Mouse (Mus musculus) neural tube, embryonic 13.5 days (tissue): Measurements from ENCODE around the gene Amer2. TPM values are rescaled to one million over a fixed set of nuclear protein-coding genes. Genes with fewer than 3 reads are reported as not detected.

Source experiments
- ATAC-seq: fragments of 200-750 bp; cut with Nextera tagmentation; 2 replicates; pipeline ENCODE4 v1.8.0; 2017; ENCODE audit warnings: low read depth, mild to moderate bottlenecking, moderate TSS enrichment, moderate library complexity
- H3K27ac ChIP-seq: fragments of 300-500 bp; sonication (generic); replicated peaks from 2 replicates; pipeline ENCODE4 v1.5.1; 2015; ENCODE audit warnings: moderate library complexity, mild to moderate bottlenecking, inconsistent platforms
- H3K27me3 ChIP-seq: fragments of 300-500 bp; sonication (generic); 2 replicates; pipeline ENCODE4 v1.6.1; 2015; ENCODE audit warnings: mild to moderate bottlenecking, inconsistent platforms
- H3K36me3 ChIP-seq: fragments of 300-500 bp; sonication (generic); 2 replicates; pipeline ENCODE4 v1.6.1; 2015; ENCODE audit warnings: mild to moderate bottlenecking, inconsistent platforms
- H3K4me1 ChIP-seq: fragments of 300-500 bp; sonication (generic); replicated peaks from 2 replicates; pipeline ENCODE4 v1.6.1; 2015; ENCODE audit warnings: inconsistent platforms
- H3K4me2 ChIP-seq: fragments of 300-500 bp; sonication (generic); 2 replicates; pipeline ENCODE4 v1.6.1; 2015; ENCODE audit warnings: inconsistent platforms, mild to moderate bottlenecking, moderate library complexity
- H3K4me3 ChIP-seq: fragments of 300-500 bp; sonication (generic); 2 replicates; pipeline ENCODE4 v1.5.1; 2015; ENCODE audit warnings: mild to moderate bottlenecking, inconsistent platforms
- H3K9ac ChIP-seq: fragments of 300-500 bp; sonication (generic); 2 replicates; pipeline ENCODE4 v1.6.1; 2015; ENCODE audit warnings: moderate library complexity, mild to moderate bottlenecking, inconsistent platforms
- H3K9me3 ChIP-seq: fragments of 300-500 bp; sonication (generic); 2 replicates; pipeline ENCODE4 v1.6.1; 2016; ENCODE audit warnings: inconsistent platforms
- WGBS: fragments of 180-500 bp; shearing (Covaris S2); methylation state at CpG from one replicate; pipeline ENCODE4 v1.1.7; 2015; 5-methylcytosine and 5-hydroxymethylcytosine counted together
- polyA plus RNA-seq: library from polyadenylated mRNA; unstranded; fragments of >200 nt; fragmentation: Nextera tagmentation; extraction: Ambion mirVana; gene quantifications from 2 replicates; pipeline ENCODE4 v1.2.1, GENCODE M21; 2015

Gene Amer2
- polyA plus RNA-seq, 1 experiment from 2014 or later = 26.7 TPM

DNA sequence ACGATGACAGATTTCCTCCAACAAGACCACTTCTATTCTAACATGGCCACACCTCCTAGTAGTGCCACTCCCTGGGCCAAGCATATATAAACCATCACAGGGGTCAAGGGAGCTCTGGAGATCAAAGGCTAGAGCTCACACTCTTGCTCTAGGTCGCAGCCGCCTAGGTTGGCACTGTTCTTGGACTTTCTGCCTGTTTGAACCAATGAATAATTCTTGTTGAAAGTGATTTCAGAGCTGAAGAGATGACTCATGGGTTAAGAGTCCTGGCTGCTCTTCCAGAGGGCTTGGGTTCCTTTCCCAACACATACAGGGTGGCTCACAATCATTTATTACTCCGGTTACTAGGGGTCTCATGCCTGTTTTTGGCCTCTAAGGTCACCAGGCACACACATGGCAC is 24.3 kb downstream of the Amer2 start:
- no peaks in the 10 kb centered on the region for H3K36me3 ChIP-seq
- no peaks in the 10 kb centered on the region for H3K27me3 ChIP-seq
- H3K9ac ChIP-seq = no peak overlapping the region
- no peak overlapping the region for H3K27ac ChIP-seq
- H3K4me2 ChIP-seq = no peak overlapping the region
- ATAC-seq = no peak
- 90% methylated on average over 4 of the region's 4 CpGs for WGBS
- no peaks in the 10 kb centered on the region for H3K9me3 ChIP-seq
- no peak overlapping the region for H3K4me3 ChIP-seq
- H3K4me1 ChIP-seq = peaks cover 27% of the 10 kb centered on the region

DNA sequence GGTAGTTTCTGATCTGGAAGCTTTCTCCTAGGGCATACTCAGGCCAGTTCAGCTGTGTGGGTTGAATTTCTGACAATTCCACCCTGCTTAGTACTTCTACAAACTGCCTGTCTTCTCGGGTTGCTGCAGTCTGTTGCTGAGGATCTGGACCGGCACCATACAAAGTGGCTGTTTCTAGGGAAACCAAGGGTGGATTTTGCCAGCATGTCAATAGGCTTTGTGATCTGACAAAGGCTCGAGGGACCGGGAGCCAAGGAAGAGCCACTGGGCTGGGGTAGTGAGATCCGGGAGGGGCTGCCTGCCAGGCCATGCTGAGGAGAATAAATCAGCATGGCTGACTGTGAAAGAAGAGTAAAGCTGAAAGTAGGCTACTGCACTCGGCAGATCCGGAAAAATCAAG is 25.8 kb downstream of the Amer2 start:
- 14% methylated on average over 7 of the region's 7 CpGs for WGBS
- ATAC-seq = peak; percentile 81
- no peaks in the 10 kb centered on the region for H3K9me3 ChIP-seq
- H3K27me3 ChIP-seq = no peaks in the 10 kb centered on the region
- no peak overlapping the region for H3K9ac ChIP-seq
- peak overlapping the region; percentile 76 for H3K27ac ChIP-seq
- H3K4me3 ChIP-seq = no peak overlapping the region
- H3K4me2 ChIP-seq = no peak overlapping the region
- H3K36me3 ChIP-seq = no peaks in the 10 kb centered on the region
- peaks cover 38% of the 10 kb centered on the region for H3K4me1 ChIP-seq

DNA sequence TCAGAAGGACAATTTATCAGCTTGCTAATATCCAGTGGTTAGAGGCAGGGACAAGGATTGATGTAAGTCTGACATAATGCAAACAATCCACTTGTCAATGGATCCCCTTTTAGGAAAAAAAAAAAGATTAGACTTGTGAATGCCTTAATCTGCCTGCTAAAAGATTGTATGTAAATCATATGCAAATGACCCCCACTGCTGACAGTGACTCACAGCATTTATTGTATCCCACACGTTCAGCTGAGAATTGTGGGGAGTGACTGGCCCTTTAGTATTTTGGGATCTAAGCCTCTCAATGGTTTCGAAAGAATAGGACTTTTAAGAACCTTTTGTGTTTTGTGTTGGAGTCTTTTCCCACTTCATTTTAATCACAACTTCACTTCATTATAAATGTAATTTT is 30.2 kb downstream of the Amer2 start:
- Histone ChIP-seq H3K27me3 (no peaks in the 10 kb centered on the region), H3K4me1 (peaks cover 50% of the 10 kb centered on the region), H3K27ac (peak overlapping the region; percentile 71), H3K9me3 (no peaks in the 10 kb centered on the region; the same call in 1 of the 2 replicates), H3K4me2 (no peak overlapping the region), H3K36me3 (no peaks in the 10 kb centered on the region), H3K9ac (no peak overlapping the region), H3K4me3 (no peak overlapping the region)
- 42% methylated on average over 2 of the region's 2 CpGs for WGBS
- ATAC-seq = no peak

DNA sequence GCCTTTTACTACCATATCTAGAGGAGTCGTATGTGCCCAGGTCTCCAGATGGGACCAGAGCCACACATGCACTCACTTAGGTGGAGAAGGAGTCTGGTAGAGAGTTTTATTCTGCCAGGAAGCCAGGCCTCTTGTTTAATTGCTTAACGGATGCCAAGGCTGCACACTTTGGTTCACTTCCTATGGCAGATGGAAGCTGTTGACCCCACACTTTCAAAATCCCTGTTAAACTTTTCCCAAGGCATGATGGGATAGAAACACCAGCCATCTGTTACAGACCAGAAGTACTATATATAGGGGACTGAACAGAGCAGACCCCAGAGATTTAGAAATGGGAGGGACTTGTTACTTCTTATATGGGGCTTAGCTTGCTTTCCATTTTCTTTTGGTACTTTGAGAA is 32.8 kb downstream of the Amer2 start:
- Histone ChIP-seq H3K4me2 (no peak overlapping the region), H3K27me3 (no peaks in the 10 kb centered on the region), H3K4me3 (no peak overlapping the region), H3K9ac (no peak overlapping the region), H3K9me3 (no peaks in the 10 kb centered on the region; the same call in 1 of the 2 replicates), H3K4me1 (peaks cover 61% of the 10 kb centered on the region), H3K27ac (no peak overlapping the region), H3K36me3 (no peaks in the 10 kb centered on the region)
- no peak for ATAC-seq
- WGBS = 71% methylated on average over 2 of the region's 2 CpGs

DNA sequence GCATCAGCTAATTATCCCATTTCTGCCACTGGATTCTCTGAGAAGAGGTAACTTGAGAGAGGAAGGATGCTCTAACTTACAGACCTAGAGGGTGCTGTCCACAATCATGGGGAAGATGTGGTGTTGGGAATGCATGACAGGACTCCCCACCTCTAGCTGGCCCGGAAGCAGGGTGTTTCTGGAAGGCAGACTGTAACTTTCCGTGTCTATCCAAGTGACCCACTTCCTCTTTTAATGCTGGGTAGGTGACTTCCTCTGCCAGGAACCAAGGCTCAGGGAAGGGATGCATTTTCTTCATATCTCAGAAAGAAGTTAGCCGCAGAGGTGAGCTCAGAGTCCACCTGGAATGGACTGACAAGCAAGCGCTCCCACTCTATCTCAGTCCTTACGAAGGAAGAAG is 33.5 kb downstream of the Amer2 start:
- Histone ChIP-seq H3K36me3 (no peaks in the 10 kb centered on the region), H3K4me1 (peaks cover 64% of the 10 kb centered on the region), H3K27me3 (no peaks in the 10 kb centered on the region), H3K4me3 (no peak overlapping the region), H3K4me2 (no peak overlapping the region), H3K9ac (no peak overlapping the region), H3K9me3 (no peaks in the 10 kb centered on the region; the same call in 1 of the 2 replicates), H3K27ac (no peak overlapping the region)
- 94% methylated on average over 5 of the region's 5 CpGs for WGBS
- no peak for ATAC-seq

DNA sequence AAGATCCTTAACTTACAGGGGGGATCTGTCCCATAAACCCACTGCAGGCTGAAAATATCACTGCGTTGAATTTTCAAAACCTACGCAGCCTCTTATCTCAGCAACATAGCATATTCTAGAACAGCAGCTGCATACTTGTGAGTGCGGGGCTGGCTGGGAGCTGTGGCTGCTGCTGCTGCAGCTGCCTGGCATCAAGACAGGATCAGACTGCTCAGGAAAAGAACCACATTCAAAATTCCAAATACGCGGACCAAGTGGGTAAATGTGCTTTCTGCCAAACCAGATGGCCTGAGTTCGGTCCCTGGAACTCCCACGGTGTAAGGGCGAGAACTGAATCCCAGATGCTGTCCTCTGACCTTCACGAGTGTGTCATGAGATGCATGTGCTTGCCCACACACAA is 34.3 kb downstream of the Amer2 start:
- no peak for ATAC-seq
- no peaks in the 10 kb centered on the region for H3K36me3 ChIP-seq
- H3K27me3 ChIP-seq = no peaks in the 10 kb centered on the region
- no peaks in the 10 kb centered on the region; the same call in 1 of the 2 replicates for H3K9me3 ChIP-seq
- no peak overlapping the region for H3K9ac ChIP-seq
- WGBS = 69% methylated on average over 9 of the region's 9 CpGs
- peaks cover 56% of the 10 kb centered on the region for H3K4me1 ChIP-seq
- H3K4me2 ChIP-seq = no peak overlapping the region
- no peak overlapping the region for H3K4me3 ChIP-seq
- no peak overlapping the region for H3K27ac ChIP-seq

DNA sequence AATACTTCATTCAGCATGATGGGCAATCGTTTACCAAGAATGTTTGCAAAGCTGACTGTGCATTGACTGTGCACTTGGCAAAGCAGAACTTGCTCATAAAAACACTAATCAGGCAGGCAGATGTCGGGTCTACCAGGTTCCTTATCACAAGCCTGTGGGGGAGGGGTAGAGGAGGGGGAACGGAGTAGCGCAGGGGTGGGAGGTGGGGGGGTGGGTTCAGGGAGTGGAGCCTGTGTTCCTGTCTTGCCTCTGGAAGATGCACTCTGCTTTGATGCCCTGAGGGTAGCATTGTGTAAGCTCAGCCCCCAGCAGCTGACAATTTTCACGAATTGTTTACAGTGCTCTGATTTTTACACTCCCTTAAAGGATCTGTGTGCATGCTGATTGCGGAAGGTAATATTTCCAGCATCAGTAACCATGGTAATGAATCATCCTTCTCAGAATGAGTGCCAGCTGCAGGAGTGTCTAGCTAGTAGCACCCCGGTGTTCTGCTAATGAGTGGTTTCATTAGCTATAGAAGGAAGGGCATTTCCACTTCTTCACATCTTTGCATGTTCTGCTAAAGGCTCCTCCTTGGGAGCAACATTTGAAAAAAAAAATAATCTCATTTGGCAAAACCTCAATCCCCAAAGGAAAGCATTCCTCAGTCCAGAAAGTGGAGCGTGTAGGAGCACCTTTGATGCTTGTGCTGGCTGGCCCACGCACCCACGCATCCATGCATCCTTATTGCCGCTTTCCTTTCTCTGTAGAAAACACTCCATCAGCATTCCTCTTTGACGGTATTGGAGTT is 36.8 kb downstream of the Amer2 start:
- H3K27ac ChIP-seq = peak overlapping the region; percentile 72
- peak overlapping the region; percentile 41 for H3K4me2 ChIP-seq
- no peaks in the 10 kb centered on the region for H3K9me3 ChIP-seq
- H3K27me3 ChIP-seq = no peaks in the 10 kb centered on the region
- peak; percentile 88 for ATAC-seq
- no peak overlapping the region; the same call in 1 of the 2 replicates for H3K9ac ChIP-seq
- H3K36me3 ChIP-seq = no peaks in the 10 kb centered on the region
- H3K4me3 ChIP-seq = no peak overlapping the region
- 15% methylated on average over 12 of the region's 12 CpGs for WGBS
- peaks cover 56% of the 10 kb centered on the region for H3K4me1 ChIP-seq

DNA sequence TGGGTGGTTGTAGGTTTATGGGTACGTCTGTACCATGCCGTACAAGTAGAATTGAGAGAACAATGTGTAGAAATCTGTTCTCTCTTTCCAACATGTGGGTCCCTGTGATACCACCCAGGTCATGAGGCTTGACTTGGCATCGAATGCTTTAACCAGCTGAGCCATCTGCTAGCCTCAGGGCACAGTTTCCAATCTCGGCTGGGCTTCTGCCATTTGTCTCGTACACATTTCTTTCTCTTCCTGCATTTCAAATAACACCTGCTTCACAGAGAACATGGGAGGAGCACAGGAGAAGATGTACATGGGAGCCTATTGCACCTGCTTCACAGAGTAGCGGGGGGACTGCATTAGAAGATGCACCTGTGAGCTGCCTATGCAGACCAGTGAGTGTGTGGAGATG is 38.2 kb downstream of the Amer2 start:
- no peak overlapping the region; the same call in 1 of the 2 replicates for H3K27ac ChIP-seq
- 46% methylated on average over 6 of the region's 6 CpGs for WGBS

DNA sequence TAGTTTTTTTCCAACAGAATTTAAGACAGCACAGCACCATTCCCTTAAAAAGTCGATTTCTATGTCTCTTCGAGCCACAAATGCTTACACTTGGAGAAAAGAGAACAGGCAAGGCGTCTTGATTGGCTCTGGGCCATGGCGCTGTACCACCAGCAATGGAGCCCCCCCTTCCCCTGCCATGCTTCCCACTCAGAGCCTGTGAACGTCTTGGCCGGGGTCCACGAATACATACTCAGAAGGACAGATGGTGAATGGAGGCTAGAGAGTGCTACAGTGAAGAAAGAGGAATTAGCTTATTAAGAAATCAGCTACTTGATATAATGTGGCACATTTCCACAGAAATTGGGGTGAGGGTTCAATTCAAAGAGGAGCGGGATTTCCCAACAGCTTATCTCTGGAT is 41.6 kb downstream of the Amer2 start:
- H3K27me3 ChIP-seq = no peaks in the 10 kb centered on the region
- 0 out of 2 replicates have a peak overlapping the region, but pooled peaks have one; percentile 10 for H3K27ac ChIP-seq
- ATAC-seq = no peak
- no peak overlapping the region for H3K4me3 ChIP-seq
- H3K4me2 ChIP-seq = no peak overlapping the region
- 66% methylated on average over 8 of the region's 8 CpGs for WGBS
- H3K4me1 ChIP-seq = peaks cover 32% of the 10 kb centered on the region
- H3K9me3 ChIP-seq = no peaks in the 10 kb centered on the region
- H3K9ac ChIP-seq = no peak overlapping the region
- H3K36me3 ChIP-seq = no peaks in the 10 kb centered on the region

More for the DNA sequence above, 38.2 kb downstream of the Amer2 start:
- no peaks in the 10 kb centered on the region for H3K27me3 ChIP-seq
- H3K9me3 ChIP-seq = no peaks in the 10 kb centered on the region
- no peak overlapping the region for H3K9ac ChIP-seq
- H3K4me1 ChIP-seq = peaks cover 59% of the 10 kb centered on the region
- no peaks in the 10 kb centered on the region for H3K36me3 ChIP-seq
- H3K4me2 ChIP-seq = no peak overlapping the region
- ATAC-seq = no peak
- H3K4me3 ChIP-seq = no peak overlapping the region

DNA sequence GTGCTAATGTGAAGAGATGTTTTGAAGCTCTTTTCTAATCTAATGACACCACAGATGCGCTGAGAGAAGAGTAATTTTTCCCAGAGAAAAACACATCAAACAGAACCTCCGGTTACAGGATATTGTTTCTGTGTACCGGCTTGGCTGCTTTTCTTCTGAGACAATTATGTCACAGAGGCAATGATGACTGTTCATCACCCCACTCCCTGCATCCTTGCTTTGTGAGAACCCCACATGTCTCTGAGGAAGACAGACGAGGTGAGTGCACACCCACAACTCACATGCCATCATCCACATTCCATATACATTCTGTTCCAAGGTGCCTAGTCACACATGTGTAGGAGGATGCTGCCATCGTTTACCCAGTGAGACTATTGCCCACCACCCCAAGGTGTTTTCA is 44.9 kb downstream of the Amer2 start:
- H3K4me2 ChIP-seq = no peak overlapping the region

DNA sequence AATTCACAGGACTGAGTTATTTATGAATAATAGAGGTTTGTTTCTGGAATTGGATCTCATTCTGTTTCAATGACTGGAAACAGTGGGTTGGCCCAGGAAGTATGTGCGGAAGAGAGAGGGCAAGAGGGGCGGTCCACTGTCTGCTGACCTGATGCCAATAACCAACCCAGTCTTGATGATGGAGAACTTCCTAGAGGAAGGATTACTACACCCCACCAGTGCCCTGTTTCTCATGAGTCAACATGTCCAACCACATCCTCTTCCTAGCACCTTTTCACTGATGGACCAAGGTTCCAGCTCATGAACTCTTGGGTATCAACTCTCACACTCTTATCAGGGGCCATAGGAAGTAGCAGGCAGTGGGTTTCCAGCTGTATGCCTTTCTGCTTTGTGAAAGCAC is 49.9 kb downstream of the Amer2 start:
- Histone ChIP-seq H3K9me3 (no peaks in the 10 kb centered on the region), H3K36me3 (no peaks in the 10 kb centered on the region), H3K4me3 (no peak overlapping the region), H3K27ac (no peak overlapping the region), H3K9ac (no peak overlapping the region), H3K27me3 (no peaks in the 10 kb centered on the region), H3K4me2 (no peak overlapping the region), H3K4me1 (peaks cover 5% of the 10 kb centered on the region; the same call in 1 of the 2 replicates)
- ATAC-seq = no peak
- 90% methylated on average over 2 of the region's 2 CpGs for WGBS

More for the DNA sequence above, 44.9 kb downstream of the Amer2 start:
- no peaks in the 10 kb centered on the region for H3K27me3 ChIP-seq
- 87% methylated on average over 5 of the region's 5 CpGs for WGBS
- no peak overlapping the region for H3K27ac ChIP-seq
- peaks cover 13% of the 10 kb centered on the region for H3K4me1 ChIP-seq
- ATAC-seq = no peak
- H3K9me3 ChIP-seq = no peaks in the 10 kb centered on the region
- no peak overlapping the region for H3K4me3 ChIP-seq
- H3K36me3 ChIP-seq = no peaks in the 10 kb centered on the region
- no peak overlapping the region for H3K9ac ChIP-seq

DNA sequence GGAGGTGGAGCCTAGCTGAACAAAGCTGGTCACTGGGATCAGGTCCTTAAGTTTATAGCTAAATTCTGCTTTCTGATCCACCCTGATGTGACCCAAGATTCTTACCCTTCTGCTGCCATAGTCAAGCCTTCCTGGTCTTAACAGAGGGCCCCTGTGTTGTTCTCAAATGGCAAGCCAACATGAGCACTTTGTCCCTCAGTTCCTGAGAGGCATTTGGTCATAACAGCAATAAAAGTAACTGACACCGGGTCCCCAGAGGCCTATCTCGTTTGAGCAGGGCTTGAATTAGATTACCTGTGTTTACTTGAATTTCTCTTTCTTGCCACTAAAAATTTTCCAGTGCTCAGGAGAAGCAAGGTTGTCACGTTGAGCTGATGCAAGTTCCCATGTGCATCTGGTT is 51.1 kb downstream of the Amer2 start:
- ATAC-seq = no peak
- WGBS = 69% methylated on average over 3 of the region's 3 CpGs
- no peak overlapping the region for H3K4me2 ChIP-seq
- H3K36me3 ChIP-seq = no peaks in the 10 kb centered on the region
- no peaks in the 10 kb centered on the region for H3K27me3 ChIP-seq
- H3K4me1 ChIP-seq = peaks cover 16% of the 10 kb centered on the region; the same call in 1 of the 2 replicates
- H3K4me3 ChIP-seq = no peak overlapping the region
- H3K9me3 ChIP-seq = no peaks in the 10 kb centered on the region
- H3K9ac ChIP-seq = no peak overlapping the region
- H3K27ac ChIP-seq = no peak overlapping the region

DNA sequence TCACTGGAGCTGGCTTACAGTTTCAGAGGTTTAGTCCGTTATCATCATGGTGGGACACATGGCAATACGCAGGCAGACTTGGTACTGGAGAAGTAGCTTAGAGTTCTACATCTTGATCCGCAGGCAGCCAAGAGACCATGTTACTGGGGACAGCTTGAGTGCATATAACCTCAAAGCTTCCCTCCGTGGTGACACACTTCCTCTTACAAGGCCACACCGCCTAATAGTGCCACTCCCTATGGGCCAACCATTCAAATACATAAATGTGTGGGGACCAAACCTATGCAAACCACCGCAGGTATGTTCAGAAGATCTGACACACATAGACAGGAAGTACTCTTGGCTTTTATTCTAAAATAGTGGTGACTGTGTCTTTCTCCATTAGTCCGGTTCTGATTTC is 52.5 kb downstream of the Amer2 start:
- H3K9me3 ChIP-seq = no peaks in the 10 kb centered on the region
- WGBS = 91% methylated on average over 7 of the region's 7 CpGs
- no peak overlapping the region for H3K4me2 ChIP-seq
- peaks cover 24% of the 10 kb centered on the region for H3K4me1 ChIP-seq
- ATAC-seq = no peak
- H3K27me3 ChIP-seq = no peaks in the 10 kb centered on the region
- no peaks in the 10 kb centered on the region for H3K36me3 ChIP-seq
- no peak overlapping the region for H3K9ac ChIP-seq
- H3K27ac ChIP-seq = no peak overlapping the region
- H3K4me3 ChIP-seq = no peak overlapping the region
